Mouse (Mus musculus) testis, adult 2 months (tissue): ENCODE measurements around the gene Sinhcaf.

ENCODE experiments used
- CTCF ChIP-seq: fragments of 200-500 bp; IDR thresholded peaks from 2 replicates; pipeline ENCODE4 v1.5.1; 2012; ENCODE audit warnings: low read depth, mild to moderate bottlenecking, inconsistent platforms, low read length, moderate library complexity; ENCODE audit not compliant: control insufficient read depth, insufficient read depth, insufficient replicate concordance
- POLR2A ChIP-seq: fragments of 200-500 bp; IDR thresholded peaks from 2 replicates; pipeline ENCODE4 v1.6.1; 2012; ENCODE audit warnings: low read depth, mild to moderate bottlenecking, inconsistent platforms, low read length, moderate library complexity; ENCODE audit not compliant: control insufficient read depth

GRCm38 (mm10) chr6:148937693-148938092 lies 8.6 kb downstream of the Sinhcaf start:
- no peak for TF ChIP-seq CTCF
- no peak for TF ChIP-seq POLR2A
